Mouse (Mus musculus): ENCODE results near the gene Pik3r6.

Gene Pik3r6

DNA sequence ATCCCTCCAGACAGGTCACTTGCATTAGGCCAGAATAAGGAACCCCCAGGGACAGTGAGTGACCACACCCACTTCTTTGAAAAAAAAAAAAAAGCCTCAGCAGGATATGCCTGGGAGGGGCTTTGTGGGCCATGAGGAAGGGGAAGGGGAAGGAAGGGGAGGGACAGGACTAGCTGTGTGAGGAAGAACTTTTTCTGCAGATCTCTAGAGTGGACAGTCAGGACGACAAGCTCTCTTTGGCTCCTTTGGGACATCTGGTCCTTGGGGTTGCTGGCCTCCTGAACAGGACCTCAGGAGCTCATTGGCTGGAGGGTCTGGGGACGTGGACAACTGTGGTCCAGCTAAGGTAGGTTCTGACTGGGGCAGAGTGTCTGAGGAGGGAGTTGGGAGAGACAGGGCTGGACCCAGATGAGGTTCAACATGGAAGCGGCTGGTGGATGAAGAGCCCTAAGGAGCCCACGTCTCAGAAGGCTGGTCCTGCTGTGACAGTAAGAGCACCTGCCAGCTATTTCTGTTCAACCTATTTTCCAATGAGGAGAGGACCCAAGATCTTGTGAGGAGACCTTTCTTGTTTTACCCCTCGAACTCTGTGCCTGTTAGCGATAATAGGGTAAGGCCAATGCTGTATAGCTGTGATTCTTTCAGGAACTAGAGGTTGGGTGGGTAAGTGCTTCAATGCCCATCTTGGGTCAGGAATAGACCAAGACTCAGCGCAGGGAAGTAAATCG, at the start of gene Pik3r6:
Pik3r6 (plus strand) TSS at position 118 of the 728 bp plus-strand sequence.
- no peak for DNase-seq (ENCODE audit: low spot score in 2 of 2)

DNA sequence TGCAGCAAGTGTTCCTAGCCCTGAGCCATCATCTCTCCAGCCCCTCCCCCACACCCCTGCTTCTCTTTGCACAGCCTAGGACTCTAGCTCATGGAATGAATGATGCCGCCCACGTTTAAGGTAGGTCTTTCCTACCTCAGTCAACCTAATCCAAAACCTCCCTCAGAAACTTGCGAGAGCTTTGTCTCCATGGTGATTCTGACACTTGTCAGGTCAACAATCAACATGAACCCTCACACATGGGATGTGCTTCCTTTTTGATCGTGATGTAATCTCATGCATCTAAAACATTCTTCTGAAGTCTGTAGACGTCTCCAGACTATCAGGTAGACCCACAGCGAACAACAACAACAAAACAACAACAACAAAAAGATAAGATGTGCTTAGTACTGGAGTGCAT, 49.5 kb upstream of the Pik3r6 start:
- DNase-seq (ENCODE audit: low spot score in 2 of 2), result no peak

DNA sequence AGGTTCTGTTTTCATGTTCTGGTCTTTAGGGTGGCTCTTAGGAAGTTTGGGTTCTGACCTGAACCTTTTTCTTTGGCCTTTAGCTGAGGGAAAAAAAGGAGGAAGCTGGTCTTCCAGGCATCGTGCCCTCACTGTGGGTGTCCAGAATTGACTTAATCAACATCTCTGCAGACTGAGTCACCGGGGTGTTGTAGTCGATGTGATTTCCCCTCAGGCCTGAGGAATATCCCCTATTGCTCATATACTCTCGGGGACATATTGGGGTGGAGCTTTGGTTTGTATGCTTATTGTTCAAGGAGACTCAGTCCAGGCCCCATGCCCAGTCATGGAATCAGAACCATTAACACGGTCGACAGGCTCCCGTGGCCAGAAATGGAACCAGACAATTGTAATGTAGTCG, 44.7 kb upstream of the Pik3r6 start:
- no peak for DNase-seq (ENCODE audit: low spot score in 2 of 2)

DNA sequence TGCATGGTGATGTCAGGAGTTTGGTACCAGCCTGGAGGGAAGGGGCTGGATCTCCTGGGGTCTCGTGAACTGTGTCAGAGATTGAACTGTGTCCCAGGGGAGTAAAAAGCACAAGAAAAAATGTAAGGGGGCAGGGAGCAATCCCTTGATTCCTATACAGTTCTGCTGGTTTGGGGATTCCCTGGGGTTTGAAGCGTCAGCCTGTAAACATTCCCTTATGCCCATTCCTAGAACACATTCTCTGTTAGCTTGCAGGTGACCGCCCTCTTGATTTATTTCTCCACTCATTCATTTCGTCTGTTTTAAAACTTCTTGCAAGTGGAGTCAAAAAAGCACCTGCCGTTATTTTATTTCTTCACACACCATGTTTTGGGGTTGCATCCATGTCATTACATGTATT, 43.8 kb upstream of the Pik3r6 start:
- DNase-seq (ENCODE audit: low spot score in 2 of 2), result no peak

DNA sequence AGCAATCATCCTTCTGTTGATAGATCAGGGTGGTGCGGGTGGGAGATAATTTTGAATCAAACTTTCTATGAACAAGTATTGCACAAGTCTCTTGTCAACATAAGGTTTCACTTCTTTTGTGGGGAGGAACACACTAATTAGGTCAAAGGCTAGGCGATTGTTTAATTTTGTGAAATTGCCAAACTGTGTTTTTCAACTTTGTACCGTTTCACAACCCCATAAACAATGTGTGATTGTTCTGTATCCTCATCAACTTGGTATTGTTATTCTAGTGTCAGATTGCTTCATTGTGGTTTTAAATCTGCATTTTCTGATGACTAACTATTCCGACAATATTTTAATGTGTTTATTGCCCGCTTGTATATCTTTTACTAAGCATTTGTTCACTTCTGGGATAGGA, 43.3 kb upstream of the Pik3r6 start:
- no peak for DNase-seq (ENCODE audit: low spot score in 2 of 2)

DNA sequence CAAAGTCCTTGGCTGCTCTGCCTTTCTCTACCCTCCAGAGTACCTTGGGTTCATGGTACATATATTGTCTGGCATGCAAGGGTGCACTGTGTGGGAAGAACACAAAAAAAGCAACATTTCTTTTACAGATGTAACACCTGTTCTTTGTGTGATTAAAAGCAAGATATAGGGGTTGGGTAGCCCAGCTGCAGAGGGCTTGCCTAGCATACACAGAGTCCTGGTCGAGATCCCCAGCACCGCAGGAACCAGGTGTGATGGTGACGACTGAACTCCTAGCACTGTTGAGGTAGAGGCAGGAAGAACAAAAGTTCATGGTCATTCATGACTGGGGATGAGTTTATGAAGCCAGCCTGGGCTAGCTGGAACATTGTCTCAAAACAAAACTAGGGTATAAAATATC, 40.1 kb upstream of the Pik3r6 start:
- no peak for DNase-seq (ENCODE audit: low spot score in 2 of 2)

DNA sequence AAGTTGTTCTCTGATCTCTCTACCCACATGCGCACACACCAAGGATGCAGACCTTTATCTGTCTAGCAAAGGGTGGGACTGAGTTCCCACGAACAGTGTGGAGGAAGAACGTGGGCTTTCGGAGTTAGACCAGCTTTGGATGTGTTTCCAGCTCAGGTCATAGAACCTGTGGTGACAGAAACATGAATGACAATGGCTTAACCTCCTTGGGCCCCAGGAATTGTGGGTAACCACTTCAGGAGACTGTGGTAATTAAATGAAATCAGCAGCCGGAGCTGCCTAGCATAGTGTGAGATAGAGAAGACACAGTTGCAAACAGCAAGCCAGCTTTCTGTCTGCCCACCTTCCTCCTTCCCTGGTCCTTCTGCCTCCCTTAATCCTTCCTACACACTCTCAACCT, 38.6 kb upstream of the Pik3r6 start:
- DNase-seq (ENCODE audit: low spot score in 2 of 2), result no peak

DNA sequence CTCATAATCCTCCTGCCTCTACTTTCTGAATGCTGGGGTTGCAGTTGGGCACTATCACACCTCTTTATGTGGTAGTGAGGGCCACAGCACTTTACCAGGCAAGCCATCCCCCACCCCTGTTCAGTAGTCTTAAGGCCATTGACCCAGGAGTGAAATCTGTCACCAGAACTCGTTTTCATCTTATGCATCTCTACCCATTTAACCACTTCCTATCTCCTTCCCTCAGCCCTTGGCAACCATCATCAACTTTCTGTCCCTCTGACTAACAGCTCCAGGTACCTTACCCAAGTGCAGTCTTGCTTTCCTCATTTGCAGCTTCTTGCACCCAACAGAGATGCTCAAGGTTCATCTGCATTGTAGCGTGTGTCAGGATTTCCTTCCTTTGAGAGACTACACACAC, 37.7 kb upstream of the Pik3r6 start:
- no peak for DNase-seq (ENCODE audit: low spot score in 2 of 2)

DNA sequence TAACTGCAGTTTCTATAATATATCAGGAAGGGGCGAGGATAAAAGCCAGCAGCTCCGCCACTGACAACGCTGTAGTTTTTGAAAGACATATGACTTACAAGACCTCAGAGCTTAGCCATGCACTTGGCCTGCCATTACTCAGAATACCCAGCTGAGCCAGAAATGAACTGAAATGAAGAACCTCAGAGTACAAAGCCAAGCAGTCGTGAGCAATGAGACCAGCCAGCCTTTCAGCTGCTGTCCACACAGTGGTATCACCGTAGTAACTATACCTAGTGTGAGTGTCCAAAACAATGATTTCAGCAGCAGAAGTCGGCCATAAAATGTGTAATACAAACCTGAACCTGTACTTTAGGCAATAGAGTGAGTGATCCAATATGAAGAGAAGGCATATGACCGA, 35.4 kb upstream of the Pik3r6 start:
- DNase-seq (ENCODE audit: low spot score in 2 of 2), result no peak

DNA sequence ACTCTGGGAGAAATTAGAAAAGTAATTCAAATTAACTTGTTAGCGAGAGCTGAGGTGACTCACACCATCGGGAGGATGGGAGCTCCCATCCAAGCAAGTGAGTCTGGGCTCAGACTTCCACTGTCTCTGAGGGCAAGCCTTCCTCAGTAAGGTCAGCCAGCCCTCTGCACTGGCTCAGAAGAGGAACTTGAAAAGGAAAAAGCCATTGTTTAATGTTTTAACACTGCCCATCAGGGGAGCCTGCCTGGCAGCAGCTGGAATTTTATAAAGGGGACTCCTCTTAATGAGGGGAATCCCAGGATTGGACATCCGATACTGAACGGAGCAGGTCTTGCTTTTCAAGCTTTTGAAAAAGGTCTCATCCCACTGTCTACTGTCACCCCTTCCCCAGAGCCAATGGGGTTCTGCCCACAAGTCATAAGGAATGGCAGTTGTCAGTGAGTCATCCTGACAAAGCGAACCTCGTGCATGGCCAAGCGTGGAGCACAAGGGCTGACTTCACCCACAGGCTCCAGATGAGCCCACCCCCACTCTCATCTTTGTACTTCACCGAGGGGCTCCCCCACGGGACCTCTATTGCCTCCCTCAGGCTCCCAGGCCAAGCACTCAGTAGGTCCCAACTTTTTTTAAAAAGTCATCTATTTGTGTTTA, 34.7 kb upstream of the Pik3r6 start:
- DNase-seq (ENCODE audit: low spot score in 2 of 2), result no peak

DNA sequence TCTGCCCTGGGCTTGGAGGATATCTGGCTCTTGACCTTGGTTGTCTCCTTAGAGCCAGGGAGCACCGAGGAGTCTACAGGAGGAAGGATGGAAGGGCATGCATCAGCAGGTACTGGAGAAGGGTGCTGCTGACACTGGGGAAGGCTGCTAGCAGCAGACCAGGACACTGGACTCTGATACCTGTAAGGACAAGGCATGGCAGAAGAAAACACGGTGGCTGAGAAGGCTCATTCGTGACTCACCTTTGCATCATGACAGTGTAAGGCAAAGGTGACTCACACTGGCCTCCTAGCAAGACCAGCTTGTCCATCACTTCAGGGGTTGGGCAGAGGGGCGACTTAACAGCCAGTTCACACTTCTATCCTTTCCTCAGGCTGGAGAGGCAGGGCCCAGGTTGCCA, 33.9 kb upstream of the Pik3r6 start:
- no peak for DNase-seq (ENCODE audit: low spot score in 2 of 2)

DNA sequence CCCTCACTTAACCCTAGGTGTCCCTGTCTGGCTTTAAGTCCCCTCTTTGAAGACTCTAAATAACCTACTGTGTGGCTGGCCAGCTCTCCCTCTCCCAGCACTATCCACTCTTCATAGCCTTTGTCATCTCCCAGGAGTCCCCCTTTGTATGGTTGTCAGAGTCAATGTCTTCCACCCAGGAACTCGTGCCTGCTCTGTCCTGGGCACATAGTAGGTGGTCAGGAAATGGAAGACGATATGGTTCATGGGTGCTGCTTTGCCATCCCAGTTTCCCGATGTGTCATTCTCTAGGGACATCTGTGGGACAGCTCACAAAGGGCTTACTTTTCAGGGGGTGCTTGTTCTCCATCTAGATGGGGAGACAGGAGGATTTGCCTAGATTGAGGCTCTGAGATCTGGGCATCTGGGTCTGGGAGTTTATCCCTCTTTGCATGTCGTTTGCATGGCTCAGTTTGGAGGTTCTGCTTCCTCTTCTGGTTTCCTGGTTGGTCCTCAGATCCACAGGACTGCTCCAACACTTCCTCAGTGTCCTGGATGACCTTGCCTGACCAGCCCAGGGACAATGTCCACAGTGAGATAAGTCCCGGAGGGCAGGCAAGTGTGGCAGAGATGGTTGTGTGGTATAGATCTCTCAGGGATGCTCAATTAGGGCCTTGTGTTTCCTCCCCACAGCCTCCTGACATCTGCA, 30.5 kb upstream of the Pik3r6 start:
- DNase-seq (ENCODE audit: low spot score in 2 of 2), result no peak

DNA sequence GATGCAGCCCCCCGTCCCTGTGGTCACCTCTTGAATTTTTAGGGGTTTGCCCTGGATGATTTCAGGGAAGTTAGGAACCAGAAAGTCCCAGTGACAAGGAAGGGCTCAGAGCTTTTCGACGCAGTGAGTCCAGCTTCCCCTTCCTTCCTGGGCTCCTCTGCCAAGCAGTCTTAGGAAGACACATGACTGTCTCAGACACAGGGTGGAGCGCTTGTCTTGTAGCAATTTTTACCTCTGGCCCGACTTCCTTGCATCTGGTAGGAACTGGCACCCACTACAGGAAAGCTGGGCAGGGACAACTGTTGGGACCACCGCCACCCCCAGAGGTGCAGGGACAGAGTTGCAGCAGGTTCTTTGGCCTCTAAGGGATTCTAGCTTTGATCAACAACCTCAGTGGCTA, 28.2 kb upstream of the Pik3r6 start:
- no peak for DNase-seq (ENCODE audit: low spot score in 2 of 2)

DNA sequence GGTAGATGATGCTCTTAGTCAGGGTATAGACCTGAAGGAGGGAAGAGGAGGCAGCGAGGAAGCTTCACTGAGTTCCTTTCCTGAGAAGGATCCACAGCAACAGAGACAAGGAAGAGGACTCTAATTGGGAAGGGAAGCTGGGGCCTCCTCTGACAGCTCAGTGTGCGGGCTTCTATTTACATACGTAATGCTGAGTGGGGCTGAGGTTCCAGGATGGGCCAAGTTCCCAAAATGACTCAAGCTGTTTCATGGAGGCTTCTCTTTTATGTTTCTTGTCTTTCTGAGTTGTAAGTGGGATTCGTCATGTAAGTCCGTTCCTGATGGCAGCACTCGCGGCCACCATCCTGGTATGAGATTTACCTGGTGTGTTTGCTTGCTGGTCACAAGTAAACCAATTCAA, 27.1 kb upstream of the Pik3r6 start:
- no peak for DNase-seq (ENCODE audit: low spot score in 2 of 2)

DNA sequence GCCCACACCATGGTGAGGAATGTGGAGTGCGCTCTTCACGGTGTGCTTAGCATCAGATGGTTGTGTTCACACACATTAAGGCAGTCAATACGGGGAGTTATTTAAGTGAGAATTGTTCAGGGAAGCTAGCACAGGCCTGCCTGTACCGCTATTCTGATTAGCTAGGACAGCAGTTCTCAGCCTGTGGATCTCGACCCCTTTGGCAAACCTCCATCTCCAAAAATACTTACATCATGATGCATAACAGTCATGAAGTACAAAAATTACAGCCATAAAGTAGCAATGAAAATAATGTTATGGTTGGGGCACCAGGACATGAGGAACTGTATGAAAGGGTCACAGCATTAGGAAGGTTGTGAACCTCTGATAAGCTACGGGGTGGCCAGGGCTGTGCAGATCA, 25.2 kb upstream of the Pik3r6 start:
- DNase-seq (ENCODE audit: low spot score in 2 of 2), result no peak

DNA sequence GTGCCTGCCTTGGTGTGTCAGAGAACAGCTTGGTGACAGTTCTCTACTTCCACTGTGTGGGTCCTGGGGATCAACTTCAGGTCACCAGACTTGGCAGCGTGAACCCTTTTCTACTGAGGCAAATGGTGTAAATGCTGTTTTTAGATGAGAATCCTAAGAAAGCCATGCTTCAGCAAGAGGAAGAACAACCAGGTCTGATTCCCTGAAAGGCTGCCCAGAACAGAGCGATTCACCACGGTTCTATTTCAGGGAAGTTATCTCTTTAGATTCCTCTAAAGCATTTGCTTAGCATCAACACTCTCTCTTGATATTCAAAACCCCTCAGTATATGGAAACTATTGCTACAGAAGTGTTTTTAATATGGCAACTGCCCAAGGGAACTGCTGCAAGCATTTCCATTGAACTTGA, 24.2 kb upstream of the Pik3r6 start:
- peak in 1 of 2 experiments; percentile 29 for DNase-seq (ENCODE audit: low spot score in 2 of 2)

DNA sequence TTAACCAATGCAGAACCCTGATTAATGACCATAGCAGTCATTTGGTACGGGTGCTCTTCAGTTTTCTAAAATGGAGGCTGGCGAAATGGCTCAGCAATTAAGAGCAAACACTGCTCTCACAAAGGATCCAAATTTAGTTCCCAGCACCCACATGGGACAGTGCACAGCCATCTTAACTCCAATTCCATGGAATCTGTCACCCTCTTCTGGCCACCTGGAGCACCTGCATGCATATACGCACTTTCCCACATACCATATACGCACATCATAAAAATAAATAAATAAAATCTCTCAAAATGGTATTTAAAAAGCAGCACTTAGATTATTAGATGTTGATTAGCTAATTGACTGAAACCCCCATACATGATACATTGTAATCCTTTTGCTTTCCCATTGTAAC, 22.2 kb upstream of the Pik3r6 start:
- DNase-seq (ENCODE audit: low spot score in 2 of 2), result no peak

DNA sequence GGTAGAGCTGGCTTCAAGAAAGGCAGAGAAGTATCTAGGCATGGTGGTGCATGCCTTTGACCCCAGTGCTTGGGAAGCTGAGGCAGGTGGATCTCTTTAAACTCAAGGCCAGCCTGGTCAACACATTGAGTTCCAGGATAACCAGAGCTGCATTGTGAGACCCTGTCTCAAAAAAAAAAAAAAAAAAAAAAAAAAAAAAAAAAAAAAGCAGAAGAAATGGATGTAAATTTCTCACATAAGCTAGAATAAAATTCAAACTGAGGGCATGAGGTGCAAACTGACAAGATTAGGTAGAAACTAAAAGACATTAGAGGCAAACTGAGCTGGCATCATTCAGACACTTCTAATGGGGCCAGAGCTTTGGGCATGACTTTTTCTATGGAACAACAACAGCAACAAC, 20.8 kb upstream of the Pik3r6 start:
- no peak for DNase-seq (ENCODE audit: low spot score in 2 of 2)

DNA sequence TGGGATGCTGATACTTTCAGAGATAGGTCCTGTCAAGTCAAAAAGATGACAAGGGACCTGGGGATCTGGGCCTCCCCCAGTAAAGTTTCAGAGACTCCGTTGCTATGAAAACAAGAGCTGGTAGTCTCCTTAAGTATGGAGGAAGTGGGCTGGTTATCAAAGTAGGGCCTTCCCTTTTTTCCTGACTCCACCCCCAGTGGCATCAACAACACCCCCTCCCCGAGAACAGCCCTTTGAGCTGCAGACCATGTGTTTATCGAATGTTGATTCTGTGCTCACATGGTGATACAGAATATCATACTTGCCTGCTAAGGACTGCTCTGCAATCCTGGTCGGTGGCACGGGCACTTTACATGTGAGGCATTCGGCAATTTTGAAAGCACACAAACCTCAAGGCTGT, 19.6 kb upstream of the Pik3r6 start:
- DNase-seq (ENCODE audit: low spot score in 2 of 2), result no peak

DNA sequence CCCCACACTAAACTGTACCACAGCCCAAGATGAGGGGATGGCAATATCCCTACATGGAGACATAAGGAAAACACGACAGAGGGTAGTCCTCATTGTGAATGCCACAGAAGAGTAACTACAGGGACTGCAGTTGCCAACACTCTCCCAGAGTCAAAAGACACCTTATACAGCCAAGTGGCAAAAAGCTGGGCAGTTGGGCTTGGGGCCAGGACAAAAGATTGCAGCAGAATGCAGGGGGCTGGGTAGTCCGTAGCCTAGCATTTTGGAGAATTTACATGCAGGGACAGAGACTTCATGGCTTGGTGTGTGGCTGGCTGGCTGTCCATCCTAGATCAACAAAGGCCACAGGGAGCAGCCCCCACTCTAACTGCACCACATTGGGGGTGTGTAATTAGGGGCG, 18.4 kb upstream of the Pik3r6 start:
- DNase-seq (ENCODE audit: low spot score in 2 of 2), result no peak

DNA sequence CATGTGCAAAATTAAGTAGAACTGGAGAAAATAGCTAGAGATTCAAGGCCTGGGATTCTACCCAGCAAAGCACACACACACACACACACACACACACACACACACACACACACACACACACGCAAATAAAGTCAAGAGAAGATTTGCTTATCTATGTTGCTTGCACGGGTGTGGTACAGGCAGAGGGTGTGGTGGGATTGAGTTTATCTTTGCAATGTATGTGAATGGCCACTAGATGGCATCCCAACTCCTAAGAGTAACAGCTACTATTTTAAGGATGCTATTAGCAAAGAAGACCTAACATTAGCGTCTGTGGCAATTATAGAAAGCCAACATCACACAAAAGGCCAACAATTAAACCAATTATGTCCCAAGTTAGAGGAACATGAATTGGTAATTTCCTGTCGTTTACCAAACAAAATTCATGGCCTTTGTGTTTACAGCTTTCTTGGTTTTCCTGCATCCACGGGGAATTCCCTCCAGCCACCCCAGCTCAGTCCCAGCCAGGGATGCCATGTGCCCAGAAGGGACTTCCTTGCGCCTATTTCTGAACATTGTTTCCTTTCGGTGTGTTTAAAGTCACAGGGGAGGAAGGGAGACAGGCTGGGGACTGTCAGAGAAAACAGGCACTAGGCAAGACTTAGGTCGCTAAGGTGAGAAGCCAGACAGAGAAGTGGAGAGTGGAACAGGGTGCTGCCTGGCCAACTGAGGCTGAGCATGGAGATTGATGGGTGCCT, 17.4 kb upstream of the Pik3r6 start:
- no peak for DNase-seq (ENCODE audit: low spot score in 2 of 2)

DNA sequence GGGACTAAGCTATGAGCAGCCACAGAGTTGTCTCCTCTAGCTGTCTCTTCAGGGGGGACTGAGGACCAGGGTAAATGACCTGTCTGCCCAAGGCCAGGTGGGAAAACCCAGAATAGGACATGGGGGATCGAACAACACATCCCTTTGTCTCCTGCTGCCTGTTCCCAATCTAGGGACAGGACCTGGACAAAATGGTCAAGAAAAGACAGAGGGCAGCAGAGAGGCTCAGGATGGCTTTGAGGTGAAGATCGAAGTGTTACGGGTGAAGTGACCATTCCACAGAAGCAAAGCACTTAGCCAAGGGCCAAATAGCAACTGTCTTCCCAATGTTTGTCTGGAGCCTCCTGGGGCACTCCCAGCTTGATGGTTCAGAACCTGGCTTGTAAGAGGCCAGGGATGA, 16.7 kb upstream of the Pik3r6 start:
- DNase-seq (ENCODE audit: low spot score in 2 of 2), result no peak

DNA sequence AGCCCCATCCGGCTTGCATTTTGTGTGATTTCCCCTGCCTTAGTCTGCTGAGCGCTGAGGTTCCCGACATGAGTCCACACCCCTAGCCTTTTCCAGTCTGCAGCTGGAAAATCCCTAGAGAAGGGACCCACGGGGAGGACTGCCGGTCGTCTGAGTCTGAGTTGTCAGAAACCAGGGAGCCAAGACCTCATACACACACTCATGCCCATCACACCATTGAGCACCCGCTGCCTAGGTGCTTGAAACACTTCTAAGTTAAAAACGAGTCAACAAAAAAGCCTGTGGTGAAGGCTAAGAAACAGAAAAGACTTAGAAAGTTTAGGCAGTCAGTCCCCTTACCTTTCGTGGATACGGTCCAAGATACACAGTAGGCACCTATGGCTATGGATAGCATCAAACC, 15.1 kb upstream of the Pik3r6 start:
- no peak for DNase-seq (ENCODE audit: low spot score in 2 of 2)

Measured in frontal cortex, postnatal 14 days (tissue).